Mouse (Mus musculus) embryonic facial prominence, embryonic 13.5 days (tissue): ENCODE data around the gene Lsm2. TPM values are rescaled to one million over a fixed set of nuclear protein-coding genes. Genes with fewer than 3 reads are reported as not detected.
"Not testable (repeated sequence)": the region's sequence is repeated elsewhere in the genome, so short reads cannot be mapped to it uniquely, and the experiment has no call there.

Experiments
- ATAC-seq: fragments of 200-750 bp; cut with Nextera tagmentation; 2 replicates; pipeline ENCODE4 v1.8.0; 2017; ENCODE audit warnings: low read depth; ENCODE audit not compliant: insufficient number of reproducible peaks, insufficient read depth, low FRiP score, low TSS enrichment
- H3K27ac ChIP-seq: fragments of 300-500 bp; sonication (generic); 2 replicates; pipeline ENCODE4 v1.5.1; 2015; ENCODE audit warnings: moderate library complexity, mild to moderate bottlenecking, inconsistent platforms
- H3K27me3 ChIP-seq: fragments of 300-500 bp; sonication (generic); 2 replicates; pipeline ENCODE4 v1.6.1; 2015; ENCODE audit warnings: mild to moderate bottlenecking, inconsistent platforms
- H3K36me3 ChIP-seq: fragments of 300-500 bp; sonication (generic); 2 replicates; pipeline ENCODE4 v1.6.1; 2015; ENCODE audit warnings: mild to moderate bottlenecking, inconsistent platforms
- H3K4me1 ChIP-seq: fragments of 300-500 bp; sonication (generic); 2 replicates; pipeline ENCODE4 v1.6.1; 2015; ENCODE audit warnings: inconsistent platforms
- H3K4me2 ChIP-seq: fragments of 300-500 bp; sonication (generic); 2 replicates; pipeline ENCODE4 v1.6.1; 2015; ENCODE audit warnings: moderate library complexity, mild to moderate bottlenecking, inconsistent platforms
- H3K4me3 ChIP-seq: fragments of 300-500 bp; sonication (generic); 2 replicates; pipeline ENCODE4 v1.5.1; 2015; ENCODE audit warnings: mild to moderate bottlenecking, inconsistent platforms
- H3K9ac ChIP-seq: fragments of 300-500 bp; sonication (generic); 2 replicates; pipeline ENCODE4 v1.6.1; 2015; ENCODE audit warnings: mild to moderate bottlenecking, inconsistent platforms
- H3K9me3 ChIP-seq: fragments of 300-500 bp; sonication (generic); 2 replicates; pipeline ENCODE4 v1.6.1; 2016; ENCODE audit warnings: inconsistent platforms
- WGBS: fragments of 180-500 bp; shearing (Covaris S2); methylation state at CpG from one replicate; pipeline ENCODE4 v1.1.7; 2015; ENCODE audit warnings: mixed read lengths; 5-methylcytosine and 5-hydroxymethylcytosine counted together
- polyA plus RNA-seq: library from polyadenylated mRNA; unstranded; fragments of >200 nt; fragmentation: Nextera tagmentation; extraction: Ambion mirVana; gene quantifications from 2 replicates; pipeline ENCODE4 v1.2.1, GENCODE M21; 2015

The Lsm2 gene
- polyA plus RNA-seq, 1 experiment from 2014 or later = 227 TPM

DNA sequence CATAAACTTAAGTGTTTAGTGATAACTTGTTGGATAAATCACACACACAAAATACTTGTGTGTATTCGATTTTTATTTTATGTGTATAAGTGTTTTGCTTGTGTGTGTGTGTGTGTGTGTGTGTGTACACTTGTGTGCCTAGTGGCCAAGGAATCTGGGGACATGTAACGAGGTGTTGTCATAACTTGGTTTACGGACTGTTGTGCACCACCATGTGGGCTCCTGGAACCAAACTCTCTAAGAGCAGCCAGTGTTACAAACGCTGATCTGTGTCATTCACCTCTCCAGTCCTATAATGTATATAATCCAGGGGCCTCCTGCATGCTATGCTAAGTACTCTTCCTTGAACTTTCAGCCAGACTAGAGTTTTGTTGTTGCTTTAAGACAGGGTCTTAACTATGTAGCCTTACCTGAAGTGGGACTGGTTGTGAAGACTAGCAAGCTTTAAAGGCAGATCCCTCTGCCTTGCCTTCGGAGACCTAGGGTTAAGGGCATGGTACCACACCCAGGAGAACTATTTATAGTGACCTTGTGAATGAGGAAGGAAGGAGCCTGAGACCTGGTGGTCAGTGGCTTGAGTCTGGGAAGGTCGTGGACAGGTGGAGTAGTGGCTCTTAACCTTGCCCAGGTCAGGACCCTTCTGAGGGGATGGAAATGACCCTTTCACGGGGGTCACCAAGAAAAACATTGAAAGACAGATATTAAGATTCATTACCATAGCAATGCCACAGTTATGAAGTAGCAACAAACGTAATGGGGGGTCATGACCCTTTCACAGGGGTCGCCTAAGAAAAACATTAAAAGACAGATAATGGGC is 21.6 kb downstream of the Lsm2 start:
- no peaks in the 10 kb centered on the region for H3K9me3 ChIP-seq
- H3K4me3 ChIP-seq = peak overlapping the region; percentile 90
- no peak for ATAC-seq
- H3K27ac ChIP-seq = peak overlapping the region; percentile 99
- peak overlapping the region; percentile 98 for H3K9ac ChIP-seq
- peaks cover 53% of the 10 kb centered on the region for H3K36me3 ChIP-seq
- peaks cover 29% of the 10 kb centered on the region for H3K4me1 ChIP-seq
- peak overlapping the region; percentile 99 for H3K4me2 ChIP-seq
- WGBS = 66% methylated on average over 9 of the region's 9 CpGs
- no peaks in the 10 kb centered on the region for H3K27me3 ChIP-seq

GRCm38 (mm10) chr17:35004075-35004717 is 22.5 kb downstream of the Lsm2 start:
- Histone ChIP-seq H3K4me1 (peaks cover 25% of the 10 kb centered on the region), H3K27me3 (no peaks in the 10 kb centered on the region), H3K9ac (no peak overlapping the region), H3K9me3 (no peaks in the 10 kb centered on the region), H3K27ac (no peak overlapping the region), H3K36me3 (peaks cover 53% of the 10 kb centered on the region), H3K4me2 (no peak overlapping the region), H3K4me3 (no peak overlapping the region)
- ATAC-seq = no peak
- 93% methylated on average over 17 of the region's 17 CpGs for WGBS

DNA sequence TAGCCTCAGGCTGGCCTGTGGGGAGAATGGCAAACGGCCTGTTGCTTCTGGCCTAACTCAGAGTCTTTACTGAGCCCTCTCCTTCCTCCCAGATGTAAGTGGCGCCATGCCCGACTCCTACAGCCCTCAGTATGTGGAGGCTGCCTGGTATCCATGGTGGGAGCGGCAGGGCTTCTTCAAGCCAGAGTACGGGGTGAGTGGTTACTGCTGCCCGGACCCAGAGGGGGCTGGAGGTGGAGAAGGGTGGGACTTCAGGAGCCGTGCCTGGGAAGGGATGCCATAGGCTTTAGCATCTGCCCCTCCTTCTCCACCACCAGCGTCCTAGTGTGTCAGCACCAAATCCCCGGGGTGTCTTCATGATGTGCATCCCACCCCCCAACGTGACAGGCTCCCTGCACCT is 23.5 kb downstream of the Lsm2 start:
- H3K27me3 ChIP-seq = no peaks in the 10 kb centered on the region
- no peak overlapping the region for H3K4me2 ChIP-seq
- H3K4me3 ChIP-seq = no peak overlapping the region
- WGBS = 86% methylated on average over 10 of the region's 10 CpGs
- no peak for ATAC-seq
- H3K4me1 ChIP-seq = peaks cover 16% of the 10 kb centered on the region
- H3K27ac ChIP-seq = no peak overlapping the region
- H3K9me3 ChIP-seq = no peaks in the 10 kb centered on the region
- H3K36me3 ChIP-seq = peaks cover 59% of the 10 kb centered on the region
- no peak overlapping the region for H3K9ac ChIP-seq

DNA sequence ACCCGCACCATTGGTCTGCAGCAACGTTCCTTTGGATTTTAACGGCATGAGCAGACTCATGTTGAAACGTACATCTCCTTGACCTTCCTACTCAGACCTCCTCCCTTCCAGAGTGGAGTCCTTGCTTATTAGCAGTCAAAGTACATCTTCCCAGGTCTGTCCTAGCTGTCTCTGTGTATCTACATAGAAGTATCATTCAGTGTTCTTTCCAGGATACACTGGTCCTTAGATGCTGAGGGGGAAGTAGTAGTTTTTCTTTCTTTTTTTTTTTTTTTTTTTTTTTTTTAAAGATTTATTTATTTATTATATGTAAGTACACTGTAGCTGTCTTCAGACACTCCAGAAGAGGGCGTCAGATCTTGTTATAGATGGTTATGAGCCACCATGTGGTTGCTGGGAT is 24.2 kb downstream of the Lsm2 start:
- not testable (repeated sequence) for H3K4me2 ChIP-seq, H3K27me3 ChIP-seq, H3K9me3 ChIP-seq, ATAC-seq, H3K4me3 ChIP-seq, H3K9ac ChIP-seq, H3K27ac ChIP-seq
- Histone ChIP-seq H3K4me1 (peaks cover 16% of the 10 kb centered on the region), H3K36me3 (peaks cover 67% of the 10 kb centered on the region)
- 94% methylated on average over 4 of the region's 5 CpGs for WGBS

DNA sequence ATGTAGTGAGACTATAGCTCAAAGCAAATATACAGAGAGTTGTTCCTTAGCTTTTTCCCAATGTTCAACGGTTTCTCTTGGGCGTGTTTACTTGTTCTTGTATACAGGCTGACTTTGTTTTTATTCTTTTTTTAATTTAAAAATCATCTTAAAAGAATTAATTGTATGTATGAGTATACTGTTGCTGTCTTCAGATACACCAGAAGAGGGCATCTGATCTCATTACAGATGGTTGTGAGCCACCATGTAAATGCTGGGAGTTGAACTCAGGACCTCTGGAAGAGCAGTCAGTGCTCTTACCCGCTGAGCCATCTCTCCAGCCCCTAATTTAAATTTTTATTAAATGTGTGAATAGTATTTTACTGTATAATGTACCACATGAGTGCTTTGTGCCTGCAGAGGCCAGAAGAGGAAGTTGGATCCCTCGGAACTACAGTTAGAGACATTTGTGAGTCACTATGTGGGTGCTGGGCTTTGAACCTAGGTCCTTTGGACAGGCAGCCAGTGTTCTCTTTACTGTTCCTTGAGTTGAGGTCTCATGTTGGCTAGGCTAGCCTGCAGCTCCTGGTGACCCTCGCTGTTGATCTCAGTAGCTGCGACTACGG is 25.8 kb downstream of the Lsm2 start:
- Histone ChIP-seq H3K4me3 (no peak overlapping the region), H3K27ac (no peak overlapping the region), H3K4me1 (peaks cover 10% of the 10 kb centered on the region), H3K9me3 (no peaks in the 10 kb centered on the region), H3K9ac (no peak overlapping the region), H3K27me3 (no peaks in the 10 kb centered on the region), H3K36me3 (peaks cover 83% of the 10 kb centered on the region), H3K4me2 (no peak overlapping the region)
- ATAC-seq = no peak
- 95% methylated on average over 7 of the region's 7 CpGs for WGBS

DNA sequence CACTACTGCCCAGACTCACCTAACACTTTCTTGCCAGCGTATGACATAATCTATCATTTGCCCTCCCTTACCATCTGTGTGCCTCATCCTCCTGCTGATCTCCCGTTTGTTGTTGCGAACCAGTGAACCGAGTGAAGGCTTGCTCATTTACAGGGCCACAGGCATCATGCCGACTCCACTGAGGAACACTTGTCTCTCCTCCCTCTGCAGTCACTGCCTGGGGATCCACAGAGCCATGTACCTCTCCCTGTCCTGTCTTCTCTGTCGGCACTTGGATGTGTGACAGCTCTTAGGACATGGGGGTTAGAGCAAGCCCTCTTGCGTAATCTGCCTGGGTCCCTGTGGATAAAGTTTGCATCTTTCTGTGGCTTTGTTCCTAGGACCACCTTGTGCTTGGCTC is 27.9 kb downstream of the Lsm2 start:
- Histone ChIP-seq H3K9me3 (no peaks in the 10 kb centered on the region), H3K36me3 (peaks cover 97% of the 10 kb centered on the region), H3K4me3 (no peak overlapping the region), H3K9ac (no peak overlapping the region), H3K27ac (no peak overlapping the region), H3K4me2 (no peak overlapping the region), H3K27me3 (no peaks in the 10 kb centered on the region), H3K4me1 (no peaks in the 10 kb centered on the region)
- no peak for ATAC-seq
- WGBS = 92% methylated on average over 7 of the region's 7 CpGs

GRCm38 (mm10) chr17:35011440-35011839 is 29.8 kb downstream of the Lsm2 start:
- H3K27ac ChIP-seq = no peak overlapping the region
- H3K4me1 ChIP-seq = peaks cover 5% of the 10 kb centered on the region; the same call in 1 of the 2 replicates
- no peak for ATAC-seq
- H3K27me3 ChIP-seq = no peaks in the 10 kb centered on the region
- no peaks in the 10 kb centered on the region for H3K9me3 ChIP-seq
- H3K4me3 ChIP-seq = no peak overlapping the region
- WGBS = 89% methylated on average over 8 of the region's 8 CpGs
- H3K9ac ChIP-seq = no peak overlapping the region
- H3K4me2 ChIP-seq = no peak overlapping the region
- peaks cover 98% of the 10 kb centered on the region for H3K36me3 ChIP-seq

- peaks cover 9% of the 10 kb centered on the region; the same call in 1 of the 2 replicates for H3K4me1 ChIP-seq
- no peak overlapping the region for H3K4me2 ChIP-seq
- H3K27me3 ChIP-seq = no peaks in the 10 kb centered on the region
- no peak overlapping the region for H3K9ac ChIP-seq
- 91% methylated on average over 13 of the region's 13 CpGs for WGBS
- H3K4me3 ChIP-seq = no peak overlapping the region
- ATAC-seq = no peak
- no peaks in the 10 kb centered on the region for H3K9me3 ChIP-seq
- no peak overlapping the region for H3K27ac ChIP-seq
- peaks cover 98% of the 10 kb centered on the region for H3K36me3 ChIP-seq
These were observed 30.8 kb downstream of the Lsm2 start for GRCm38 (mm10) chr17:35012430-35012829.

GRCm38 (mm10) chr17:35013221-35013620 is 31.6 kb downstream of the Lsm2 start:
- WGBS = 82% methylated on average over 6 of the region's 6 CpGs
- H3K4me3 ChIP-seq = no peak overlapping the region
- H3K4me1 ChIP-seq = peaks cover 9% of the 10 kb centered on the region; the same call in 1 of the 2 replicates
- H3K36me3 ChIP-seq = peaks cover 92% of the 10 kb centered on the region
- no peaks in the 10 kb centered on the region for H3K9me3 ChIP-seq
- no peak for ATAC-seq
- no peak overlapping the region for H3K27ac ChIP-seq
- H3K9ac ChIP-seq = no peak overlapping the region
- H3K27me3 ChIP-seq = no peaks in the 10 kb centered on the region
- H3K4me2 ChIP-seq = no peak overlapping the region

DNA sequence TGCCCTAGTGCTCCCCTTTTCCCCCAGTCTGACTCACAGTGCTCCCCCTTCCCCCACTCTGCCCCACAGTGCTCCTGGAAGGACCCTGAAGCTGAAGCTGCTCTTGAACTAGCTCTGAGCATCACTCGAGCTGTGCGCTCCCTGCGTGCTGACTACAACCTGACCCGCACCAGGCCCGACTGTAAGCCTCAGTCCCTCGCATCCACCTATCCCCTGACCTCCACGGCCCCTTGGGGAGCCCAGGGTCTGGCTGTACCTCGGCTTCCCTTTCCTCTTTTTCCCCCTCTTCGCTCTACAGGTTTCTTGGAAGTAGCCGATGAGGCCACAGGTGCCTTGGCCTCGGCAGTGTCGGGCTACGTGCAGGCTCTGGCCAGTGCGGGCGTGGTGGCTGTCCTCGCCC is 33.6 kb downstream of the Lsm2 start:
- H3K4me2 ChIP-seq = no peak overlapping the region
- 89% methylated on average over 16 of the region's 16 CpGs for WGBS
- no peak overlapping the region for H3K27ac ChIP-seq
- H3K9me3 ChIP-seq = no peaks in the 10 kb centered on the region
- peak overlapping the region; percentile 46; the same call in 1 of the 2 replicates for H3K9ac ChIP-seq
- H3K4me1 ChIP-seq = peaks cover 9% of the 10 kb centered on the region; the same call in 1 of the 2 replicates
- no peaks in the 10 kb centered on the region for H3K27me3 ChIP-seq
- H3K4me3 ChIP-seq = no peak overlapping the region
- no peak for ATAC-seq
- H3K36me3 ChIP-seq = peaks cover 77% of the 10 kb centered on the region

DNA sequence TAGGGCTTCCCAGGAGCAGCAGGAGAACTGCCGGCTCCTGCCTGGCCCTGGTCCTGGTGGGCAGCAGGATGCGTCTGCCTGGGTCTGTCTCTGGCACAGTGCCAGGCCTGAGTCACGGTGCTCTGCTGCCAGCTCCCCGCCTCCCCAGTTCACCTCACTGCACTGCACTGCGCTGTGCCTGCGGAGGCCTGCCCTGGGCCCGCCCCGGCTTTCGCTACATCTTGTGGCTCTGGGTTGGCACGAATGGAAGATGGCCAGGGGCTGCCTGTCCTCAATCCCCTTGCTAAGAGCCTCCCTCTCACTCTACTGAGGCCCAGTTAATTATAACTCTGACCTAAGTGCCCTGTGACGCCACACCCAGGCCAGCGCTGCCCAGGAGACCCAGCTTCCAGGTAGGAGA is 34.7 kb downstream of the Lsm2 start, which contains the start of gene Vwa7:
Gene Vwa7, plus strand, starts transcription at position 204 of the 400 bp plus-strand sequence.
- Histone ChIP-seq H3K27me3 (no peaks in the 10 kb centered on the region), H3K27ac (peak within 1 kb of the TSS; percentile 44; the same call in 1 of the 2 replicates), H3K9me3 (no peaks in the 10 kb centered on the region), H3K4me1 (peaks cover 15% of the 10 kb centered on the region), H3K4me2 (no peak within 1 kb of the TSS), H3K36me3 (peaks cover 66% of the 10 kb centered on the region), H3K9ac (peak within 1 kb of the TSS; percentile 46), H3K4me3 (no peak within 1 kb of the TSS)
- ATAC-seq = no peak
- WGBS = 58% methylated on average over 12 of the region's 12 CpGs
